Mouse (Mus musculus) granulocyte monocyte progenitor cell, adult 5-6 weeks (primary cell): ENCODE data around the gene Stard7. TPM values are rescaled to one million over a fixed set of nuclear protein-coding genes. Genes with fewer than 3 reads are reported as not detected.

Source experiments
- ATAC-seq: replicated peaks from 2 replicates; pipeline ENCODE4 v1.8.0; 2016; ENCODE audit warnings: mild to moderate bottlenecking, moderate TSS enrichment, inconsistent platforms; ENCODE audit not compliant: poor library complexity, severe bottlenecking
- total RNA-seq, 2 experiments: library from RNA; stranded (forward) in 1 of 2; stranded (reverse) in 1 of 2; fragments of 200-712, 200-1000 nt in 1 of 2; fragments of >200 nt in 1 of 2; fragmentation: Nextera tagmentation in 1 of 2; gene quantifications; 2 replicates each; pipeline ENCODE4 v1.2.3; 2014 to 2017

Stard7 gene
- total RNA-seq, 2 experiments from 2014 or later = 69.6 to 131 TPM

DNA sequence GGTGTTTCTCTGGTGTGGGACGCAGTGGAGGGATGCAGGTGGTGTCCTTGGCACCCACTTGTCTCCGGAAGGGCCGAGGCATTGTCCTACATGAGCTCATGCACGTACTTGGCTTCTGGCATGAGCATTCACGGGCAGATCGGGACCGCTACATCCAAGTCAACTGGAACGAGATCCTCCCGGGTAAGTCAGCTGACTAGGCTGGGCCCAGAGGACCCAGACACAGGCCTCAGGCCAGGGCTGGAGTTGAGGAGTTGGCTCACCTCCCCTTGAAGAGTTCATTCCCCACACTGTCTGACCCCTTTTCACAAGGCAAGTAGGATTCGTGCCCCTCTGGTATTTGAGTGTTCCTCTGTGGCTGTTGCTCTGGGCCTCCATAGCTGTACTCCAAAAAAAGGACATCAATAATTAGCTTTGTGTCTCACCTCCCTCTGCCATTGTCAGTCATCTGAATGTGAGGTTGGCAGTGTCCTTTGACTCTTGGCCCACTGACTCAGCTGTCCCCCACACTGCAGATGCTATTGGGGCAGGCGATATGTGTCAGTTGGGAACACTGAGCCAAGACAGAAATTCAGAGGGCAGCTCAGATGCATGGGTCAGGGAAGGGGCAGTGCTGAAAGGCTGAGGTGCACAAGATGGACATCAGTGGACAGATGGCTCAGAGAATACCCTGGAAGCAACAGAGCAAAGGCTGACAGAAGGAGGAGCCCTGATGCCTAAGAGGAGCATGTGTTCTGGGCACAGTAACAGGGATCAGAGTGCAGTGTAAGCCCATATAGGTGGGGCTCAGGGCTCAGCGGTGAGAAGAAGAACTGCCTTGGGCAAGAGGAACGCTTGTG lies 77.3 kb downstream of the Stard7 start:
- ATAC-seq = no peak

Other genes starting within 250 kb of the Stard7 start
- 41.2 and 51.4 TPM in 2 replicates for gene Blvra, start 199.6 kb upstream of the Stard7 start, total RNA-seq (2014; fragmentation: Nextera tagmentation)
- gene Blvra, start 199.6 kb upstream of the Stard7 start, total RNA-seq (2017) = 30.5 and 34.9 TPM in 2 replicates
- gene Ncaph, start 136.3 kb upstream of the Stard7 start, total RNA-seq (2014; fragmentation: Nextera tagmentation) = 39.1 and 52.5 TPM in 2 replicates
- 49.6 and 61.3 TPM in 2 replicates for gene Ncaph, start 136.3 kb upstream of the Stard7 start, total RNA-seq (2017)
- 27.7 and 33.8 TPM in 2 replicates for gene Itpripl1, start 126.8 kb upstream of the Stard7 start, total RNA-seq (2014; fragmentation: Nextera tagmentation)
- 22.5 and 26.2 TPM in 2 replicates for gene Itpripl1, start 126.8 kb upstream of the Stard7 start, total RNA-seq (2017)
- 1.2 and 3.4 TPM in 2 replicates for gene 1810024B03Rik, start 61.9 kb upstream of the Stard7 start, total RNA-seq (2014; fragmentation: Nextera tagmentation)
- 1.5 and 2.3 TPM in 2 replicates for gene 1810024B03Rik, start 61.9 kb upstream of the Stard7 start, total RNA-seq (2017)
- gene Snrnp200, start 61.8 kb upstream of the Stard7 start, total RNA-seq (2014; fragmentation: Nextera tagmentation) = 66.4 and 82.1 TPM in 2 replicates
- gene Snrnp200, start 61.8 kb upstream of the Stard7 start, total RNA-seq (2017) = 133 and 167 TPM in 2 replicates
- gene Ciao1, start 22.4 kb upstream of the Stard7 start, total RNA-seq (2014; fragmentation: Nextera tagmentation) = 36.3 and 47.4 TPM in 2 replicates
- 33.5 and 38.7 TPM in 2 replicates for gene Ciao1, start 22.4 kb upstream of the Stard7 start, total RNA-seq (2017)
- 12.8 and 18.8 TPM in 2 replicates for gene Tmem127, start 22.3 kb upstream of the Stard7 start, total RNA-seq (2014; fragmentation: Nextera tagmentation)
- 32.4 and 41.7 TPM in 2 replicates for gene Tmem127, start 22.3 kb upstream of the Stard7 start, total RNA-seq (2017)
- 22.3 and 33.3 TPM in 2 replicates for gene Dusp2, start 65.9 kb downstream of the Stard7 start, total RNA-seq (2014; fragmentation: Nextera tagmentation)
- 50.4 and 51.2 TPM in 2 replicates for gene Dusp2, start 65.9 kb downstream of the Stard7 start, total RNA-seq (2017)
- 0.60 TPM in 1 of 2 replicates, not detected in the other for gene Astl, start 68.4 kb downstream of the Stard7 start, total RNA-seq (2014; fragmentation: Nextera tagmentation)
- gene Astl, start 68.4 kb downstream of the Stard7 start, total RNA-seq (2017) = 0.04 and 0.21 TPM in 2 replicates
- gene Adra2b, start 93.0 kb downstream of the Stard7 start, total RNA-seq (2014; fragmentation: Nextera tagmentation) = not detected in 2 replicates
- gene Adra2b, start 93.0 kb downstream of the Stard7 start, total RNA-seq (2017) = not detected in 2 replicates
- gene Gpat2, start 155.0 kb downstream of the Stard7 start, total RNA-seq (2014; fragmentation: Nextera tagmentation) = not detected in 2 replicates
- not detected in 2 replicates for gene Gpat2, start 155.0 kb downstream of the Stard7 start, total RNA-seq (2017)
- 6.0 and 26.2 TPM in 2 replicates for gene Fahd2a, start 174.3 kb downstream of the Stard7 start, total RNA-seq (2014; fragmentation: Nextera tagmentation)
- gene Fahd2a, start 174.3 kb downstream of the Stard7 start, total RNA-seq (2017) = 6.6 and 11.9 TPM in 2 replicates